Mouse (Mus musculus): ENCODE results near the gene Ocm. TPM values are rescaled to one million over a fixed set of nuclear protein-coding genes. Genes with fewer than 3 reads are reported as not detected.

Gene Ocm
- polyA plus RNA-seq (2012; ENCODE audit: insufficient read depth, insufficient read length, missing spikeins): not detected in 2 replicates

DNA sequence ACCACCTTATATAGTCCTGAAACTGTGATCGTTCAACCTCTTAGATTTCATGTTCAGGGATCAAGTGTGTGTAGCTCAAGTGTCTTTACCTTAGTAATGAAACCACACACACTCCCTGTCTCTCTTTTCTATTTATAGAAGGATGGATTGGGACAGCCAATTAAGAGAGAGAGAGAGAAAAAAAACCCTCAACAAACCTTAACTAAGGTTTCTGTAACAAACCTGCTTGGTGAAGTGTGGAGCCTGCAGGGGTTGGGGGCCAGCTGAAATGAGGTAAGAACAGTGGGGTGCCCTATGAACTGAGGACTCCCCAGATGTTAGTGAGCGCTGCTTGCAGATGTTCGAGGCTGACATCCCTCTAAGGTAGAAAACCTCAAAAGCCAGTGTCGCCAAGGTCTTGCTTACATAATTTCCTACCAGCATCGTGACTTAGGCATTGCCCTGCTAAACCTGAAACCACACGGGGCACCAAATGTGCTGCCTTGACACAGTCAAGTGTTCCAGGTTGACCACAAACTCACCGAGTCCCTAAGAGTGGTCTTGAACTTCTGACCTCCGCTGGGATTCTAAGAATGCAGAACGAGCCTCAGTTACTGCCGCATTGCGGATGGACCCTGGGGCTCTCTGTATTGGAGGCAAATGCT lies at the start of gene Ocm:
Gene Ocm, minus strand, starts transcription at position 51 of the 644 bp plus-strand sequence.
- H3K27ac ChIP-seq (ENCODE audit: insufficient read depth, low read depth, low read length): no peak within 1 kb of the TSS
- H3K4me1 ChIP-seq (ENCODE audit: control insufficient read depth, insufficient read depth, low read length): no peaks in the 10 kb centered on the region
- TF ChIP-seq POLR2A (IDR thresholded peaks at IDR 0.05; ENCODE audit: borderline replicate concordance, low read depth, low read length) (no peak), CTCF (IDR thresholded peaks at IDR 0.05; ENCODE audit: low read depth, low read length) (no peak)
- no peak within 1 kb of the TSS for H3K4me3 ChIP-seq (ENCODE audit: insufficient read depth, low read length)

DNA sequence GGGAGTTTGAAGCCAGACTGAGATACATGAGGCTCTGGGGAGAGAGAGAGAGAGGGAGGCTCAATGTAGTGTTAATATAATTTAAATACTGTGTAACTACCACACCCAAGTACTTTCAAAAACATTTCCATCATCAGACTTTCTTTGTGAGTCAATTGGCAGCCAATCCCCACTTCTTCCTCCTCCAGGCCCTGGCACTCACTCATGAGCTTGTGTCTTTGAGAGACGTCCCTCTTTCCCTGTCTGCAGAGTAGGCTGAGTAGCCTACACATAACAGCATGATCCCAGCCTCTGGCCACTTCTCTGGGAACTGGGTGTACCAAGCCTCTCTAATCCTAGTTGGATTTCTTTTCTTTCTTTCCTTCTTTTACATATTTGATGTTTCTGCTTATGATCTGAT lies 44.8 kb upstream of the Ocm start:
- TF ChIP-seq CTCF (IDR thresholded peaks at IDR 0.05; ENCODE audit: low read depth, low read length) (no peak), POLR2A (IDR thresholded peaks at IDR 0.05; ENCODE audit: borderline replicate concordance, low read depth, low read length) (no peak)
- no peak overlapping the region for H3K4me3 ChIP-seq (ENCODE audit: insufficient read depth, low read length)
- no peaks in the 10 kb centered on the region for H3K4me1 ChIP-seq (ENCODE audit: control insufficient read depth, insufficient read depth, low read length)
- H3K27ac ChIP-seq (ENCODE audit: insufficient read depth, low read depth, low read length): no peak overlapping the region

DNA sequence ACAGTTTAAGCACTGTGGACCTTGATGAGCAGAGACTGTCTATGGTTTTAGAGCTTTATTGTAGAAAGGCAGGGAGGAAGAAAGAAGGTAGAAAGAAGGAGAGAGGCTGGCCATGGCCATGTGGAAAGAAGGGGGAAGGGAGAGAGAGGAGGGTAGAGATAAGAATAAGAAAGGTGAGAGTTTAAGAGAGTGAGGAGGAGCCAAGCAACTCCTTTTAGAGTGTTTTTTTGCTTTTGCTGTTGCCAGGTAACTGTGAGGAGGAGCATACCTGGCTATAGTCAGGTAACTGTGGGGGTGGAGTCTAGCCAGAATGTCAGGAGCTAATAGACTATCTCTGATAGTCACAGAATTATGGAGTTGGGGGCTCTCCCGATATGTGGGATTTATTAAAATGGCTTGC lies 43.6 kb upstream of the Ocm start:
- H3K4me3 ChIP-seq (ENCODE audit: insufficient read depth, low read length): no peak overlapping the region
- H3K4me1 ChIP-seq (ENCODE audit: control insufficient read depth, insufficient read depth, low read length): no peaks in the 10 kb centered on the region
- TF ChIP-seq POLR2A (IDR thresholded peaks at IDR 0.05; ENCODE audit: borderline replicate concordance, low read depth, low read length) (no peak), CTCF (IDR thresholded peaks at IDR 0.05; ENCODE audit: low read depth, low read length) (no peak)
- H3K27ac ChIP-seq (ENCODE audit: insufficient read depth, low read depth, low read length): no peak overlapping the region

DNA sequence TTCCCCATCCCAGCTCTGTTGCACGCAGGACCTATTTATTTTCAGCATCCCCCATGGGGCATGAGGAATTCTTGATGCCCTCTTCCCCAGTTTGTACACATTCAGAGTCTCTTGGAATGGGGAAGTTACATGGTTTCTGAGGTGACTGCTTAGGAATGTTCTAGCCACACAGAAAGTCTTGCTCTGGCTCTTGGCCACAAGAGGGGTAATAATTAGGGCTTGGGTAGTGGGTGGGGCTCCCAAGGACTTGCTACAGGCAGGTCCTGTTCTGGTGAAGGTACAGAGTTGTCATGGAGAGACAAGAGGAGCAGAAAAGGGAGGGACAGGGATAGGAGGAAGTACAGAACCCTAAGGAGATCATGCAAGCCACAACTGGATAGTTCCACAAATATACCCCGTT lies 39.6 kb upstream of the Ocm start:
- Histone ChIP-seq H3K4me3 (ENCODE audit: insufficient read depth, low read length) (no peak overlapping the region), H3K27ac (ENCODE audit: insufficient read depth, low read depth, low read length) (no peak overlapping the region), H3K4me1 (ENCODE audit: control insufficient read depth, insufficient read depth, low read length) (no peaks in the 10 kb centered on the region)
- no peak for TF ChIP-seq POLR2A (IDR thresholded peaks at IDR 0.05; ENCODE audit: borderline replicate concordance, low read depth, low read length)
- no peak for TF ChIP-seq CTCF (IDR thresholded peaks at IDR 0.05; ENCODE audit: low read depth, low read length)

DNA sequence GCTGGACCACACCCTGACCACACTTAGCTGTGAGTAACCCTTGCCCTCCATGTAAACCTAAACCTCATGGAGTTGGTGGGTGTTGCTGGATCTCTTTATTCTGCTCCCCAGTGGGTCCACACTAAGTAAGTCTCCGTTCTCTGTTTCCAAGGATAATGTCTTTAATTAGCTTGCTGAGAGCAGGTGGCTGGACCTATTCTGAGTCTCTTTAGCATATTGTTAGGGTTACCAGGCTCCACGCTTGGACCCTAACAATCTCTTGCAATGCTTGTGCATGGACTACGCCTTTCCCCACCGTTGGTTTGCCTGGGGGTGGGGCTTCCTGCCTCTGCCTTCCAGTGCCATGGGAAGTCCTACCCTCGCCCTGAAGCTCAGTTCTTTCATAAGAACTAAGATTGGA lies 37.6 kb upstream of the Ocm start:
- H3K27ac ChIP-seq (ENCODE audit: insufficient read depth, low read depth, low read length): no peak overlapping the region
- TF ChIP-seq POLR2A (IDR thresholded peaks at IDR 0.05; ENCODE audit: borderline replicate concordance, low read depth, low read length) (no peak), CTCF (IDR thresholded peaks at IDR 0.05; ENCODE audit: low read depth, low read length) (no peak)
- H3K4me1 ChIP-seq (ENCODE audit: control insufficient read depth, insufficient read depth, low read length): no peaks in the 10 kb centered on the region
- no peak overlapping the region for H3K4me3 ChIP-seq (ENCODE audit: insufficient read depth, low read length)

DNA sequence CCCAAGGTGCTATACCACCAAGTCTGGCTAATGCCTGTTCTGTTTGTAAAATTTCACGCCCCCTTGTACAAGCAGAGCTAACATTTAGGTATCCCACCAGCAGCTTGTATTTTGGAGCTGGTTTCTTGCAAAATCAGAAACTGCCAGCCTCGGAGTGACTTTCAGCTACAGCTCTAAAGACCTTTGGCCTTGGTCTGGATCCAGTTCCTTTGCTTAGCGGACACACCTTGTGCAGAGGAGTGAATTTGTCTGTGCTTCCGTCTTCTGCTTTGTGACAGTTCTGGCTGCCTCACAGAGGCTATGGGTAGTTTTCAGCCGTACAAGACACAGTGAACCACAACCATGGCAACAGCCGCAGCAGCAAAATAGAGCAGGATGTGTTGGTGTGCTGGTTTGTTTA lies 27.9 kb upstream of the Ocm start:
- Histone ChIP-seq H3K4me1 (ENCODE audit: control insufficient read depth, insufficient read depth, low read length) (no peaks in the 10 kb centered on the region), H3K4me3 (ENCODE audit: insufficient read depth, low read length) (no peak overlapping the region), H3K27ac (ENCODE audit: insufficient read depth, low read depth, low read length) (no peak overlapping the region)
- TF ChIP-seq POLR2A (IDR thresholded peaks at IDR 0.05; ENCODE audit: borderline replicate concordance, low read depth, low read length) (no peak), CTCF (IDR thresholded peaks at IDR 0.05; ENCODE audit: low read depth, low read length) (no peak)

DNA sequence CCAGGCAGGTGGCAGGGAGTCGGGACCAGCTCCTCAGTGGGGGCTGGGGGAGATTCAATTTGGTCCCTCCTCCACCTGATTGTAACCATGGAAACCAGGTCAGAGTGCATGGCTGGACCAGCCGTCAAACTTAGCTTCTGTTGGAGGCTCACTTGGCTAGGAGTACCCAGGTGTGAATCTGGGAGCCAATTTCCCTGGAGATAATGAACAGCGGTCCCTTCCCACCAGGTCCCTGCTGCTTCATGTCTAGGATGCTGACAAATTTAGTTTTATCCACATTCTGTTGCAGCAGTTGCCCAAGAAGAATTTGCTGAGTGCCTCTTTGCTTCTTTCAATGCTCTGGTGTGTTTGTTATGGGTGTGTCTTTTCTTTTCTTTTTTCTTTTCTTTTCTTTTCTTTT lies 27.0 kb upstream of the Ocm start:
- no peaks in the 10 kb centered on the region for H3K4me1 ChIP-seq (ENCODE audit: control insufficient read depth, insufficient read depth, low read length)
- TF ChIP-seq POLR2A (IDR thresholded peaks at IDR 0.05; ENCODE audit: borderline replicate concordance, low read depth, low read length) (no peak), CTCF (IDR thresholded peaks at IDR 0.05; ENCODE audit: low read depth, low read length) (no peak)
- H3K27ac ChIP-seq (ENCODE audit: insufficient read depth, low read depth, low read length): no peak overlapping the region

DNA sequence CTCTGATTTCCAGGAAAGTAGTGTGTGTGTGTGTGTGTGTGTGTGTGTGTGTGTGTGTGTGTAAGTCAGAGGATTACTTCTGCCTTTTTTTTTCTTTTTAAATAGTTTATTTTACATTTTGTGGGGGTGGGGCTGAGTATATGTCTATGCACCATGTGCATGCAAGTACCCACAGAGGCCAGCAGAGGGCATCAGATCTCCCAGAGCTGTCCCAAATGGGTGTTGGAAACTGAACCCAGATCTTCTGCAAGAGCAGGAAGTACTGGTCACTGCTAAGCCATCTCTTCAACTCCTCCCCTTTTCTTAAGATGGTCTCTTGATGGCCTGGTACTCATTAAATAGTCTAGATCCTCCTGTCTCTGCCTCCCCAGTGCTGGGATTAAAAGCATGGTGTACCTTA lies 24.8 kb upstream of the Ocm start:
- Histone ChIP-seq H3K4me1 (ENCODE audit: control insufficient read depth, insufficient read depth, low read length) (no peaks in the 10 kb centered on the region), H3K27ac (ENCODE audit: insufficient read depth, low read depth, low read length) (no peak overlapping the region), H3K4me3 (ENCODE audit: insufficient read depth, low read length) (no peak overlapping the region)
- TF ChIP-seq CTCF (IDR thresholded peaks at IDR 0.05; ENCODE audit: low read depth, low read length) (peak; percentile 39; the same call in 1 of the 2 replicates), POLR2A (IDR thresholded peaks at IDR 0.05; ENCODE audit: borderline replicate concordance, low read depth, low read length) (no peak)

More for the DNA sequence above, 27.0 kb upstream of the Ocm start:
- H3K4me3 ChIP-seq (ENCODE audit: insufficient read depth, low read length): no peak overlapping the region

DNA sequence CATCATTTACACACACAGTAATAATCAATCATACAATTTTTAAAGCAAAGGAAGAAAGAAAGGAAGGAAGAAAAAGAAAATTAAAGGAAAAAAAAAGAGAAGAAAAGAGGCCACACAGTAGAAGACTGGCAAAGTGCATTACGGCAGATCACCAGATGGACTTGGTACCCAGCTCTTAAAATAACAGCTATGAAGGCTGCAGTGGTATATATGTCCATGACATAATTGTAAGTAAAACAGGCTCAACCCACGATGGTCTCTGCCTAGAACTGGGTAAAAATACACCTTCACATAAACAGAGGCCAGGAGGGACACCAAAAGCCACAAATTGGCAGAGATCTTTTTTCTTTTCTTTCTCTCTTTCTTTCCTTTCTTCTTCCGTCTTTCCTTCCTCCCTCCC lies 23.4 kb upstream of the Ocm start:
- Histone ChIP-seq H3K27ac (ENCODE audit: insufficient read depth, low read depth, low read length) (no peak overlapping the region), H3K4me1 (ENCODE audit: control insufficient read depth, insufficient read depth, low read length) (no peaks in the 10 kb centered on the region), H3K4me3 (ENCODE audit: insufficient read depth, low read length) (no peak overlapping the region)
- no peak for TF ChIP-seq CTCF (IDR thresholded peaks at IDR 0.05; ENCODE audit: low read depth, low read length)
- TF ChIP-seq POLR2A (IDR thresholded peaks at IDR 0.05; ENCODE audit: borderline replicate concordance, low read depth, low read length): no peak

DNA sequence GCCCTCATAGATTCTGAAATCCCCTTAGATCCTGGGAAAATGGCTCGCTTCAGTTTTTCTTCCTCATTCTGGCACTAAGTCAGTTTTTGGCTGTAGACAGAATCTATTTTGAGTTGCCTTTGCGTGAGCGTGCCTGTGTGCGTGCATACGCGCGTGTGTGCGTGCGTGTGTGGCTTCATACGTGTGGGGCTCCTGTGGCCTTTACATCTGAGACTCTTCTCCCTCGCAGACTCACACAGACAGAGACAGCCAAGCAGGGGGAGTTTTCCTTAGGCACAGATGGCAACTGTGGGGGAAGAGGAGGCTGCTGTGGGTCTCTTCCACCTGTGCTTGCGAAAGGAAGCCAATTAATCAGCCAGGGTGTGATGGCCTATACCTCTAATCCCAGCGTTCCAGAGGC lies 20.9 kb upstream of the Ocm start:
- Histone ChIP-seq H3K4me3 (ENCODE audit: insufficient read depth, low read length) (no peak overlapping the region), H3K4me1 (ENCODE audit: control insufficient read depth, insufficient read depth, low read length) (no peaks in the 10 kb centered on the region), H3K27ac (ENCODE audit: insufficient read depth, low read depth, low read length) (no peak overlapping the region)
- TF ChIP-seq CTCF (IDR thresholded peaks at IDR 0.05; ENCODE audit: low read depth, low read length): no peak
- no peak for TF ChIP-seq POLR2A (IDR thresholded peaks at IDR 0.05; ENCODE audit: borderline replicate concordance, low read depth, low read length)
